Mouse (Mus musculus): Measurements from ENCODE around the gene Ovol1.

GRCm38 (mm10) chr19:5603664-5604063 is 43.2 kb upstream of the Ovol1 start:
- TF ChIP-seq CTCF (IDR thresholded peaks at IDR 0.05; ENCODE audit: control insufficient read depth, insufficient read depth, insufficient read length) (no peak), MAX (IDR thresholded peaks at IDR 0.05) (no peak), MYOD1 (IDR thresholded peaks at IDR 0.05; ENCODE audit: control insufficient read depth, insufficient read length, low read depth) (no peak), USF1 (IDR thresholded peaks at IDR 0.05; ENCODE audit: low read depth) (no peak), MYOG (IDR thresholded peaks at IDR 0.05; ENCODE audit: control insufficient read depth, extremely low read depth, insufficient read length) (no peak)

Measured in C2C12 (cell line).